Mouse (Mus musculus) kidney, embryonic 14.5 days (tissue): ENCODE data around the gene Gm38392. TPM values are rescaled to one million over a fixed set of nuclear protein-coding genes. Genes with fewer than 3 reads are reported as not detected.
"Not testable (repeated sequence)": the region's sequence is repeated elsewhere in the genome, so short reads cannot be mapped to it uniquely, and the experiment has no call there.

Experiments used
- ATAC-seq: fragments of 200-750 bp; cut with Nextera tagmentation; 2 replicates; pipeline ENCODE4 v1.8.0; 2017; ENCODE audit warnings: moderate number of reproducible peaks, mild to moderate bottlenecking, moderate TSS enrichment, moderate library complexity; ENCODE audit not compliant: low FRiP score, low TSS enrichment
- H3K27ac ChIP-seq: fragments of 300-500 bp; sonication (generic); 2 replicates; pipeline ENCODE4 v1.5.1; 2014; ENCODE audit warnings: low read depth, mild to moderate bottlenecking, low read length, moderate library complexity, mixed read lengths
- H3K27me3 ChIP-seq: fragments of 300-500 bp; sonication (generic); 2 replicates; pipeline ENCODE4 v1.6.1; 2014; ENCODE audit warnings: mild to moderate bottlenecking, low read length; ENCODE audit not compliant: control insufficient read depth, insufficient read depth
- H3K36me3 ChIP-seq: fragments of 300-500 bp; sonication (generic); 2 replicates; pipeline ENCODE4 v1.6.1; 2014; ENCODE audit warnings: low read length, mixed read lengths; ENCODE audit not compliant: control insufficient read depth, insufficient read depth
- H3K4me1 ChIP-seq: fragments of 300-500 bp; sonication (generic); 2 replicates; pipeline ENCODE4 v1.6.1; 2014; ENCODE audit warnings: low read length, mixed read lengths; ENCODE audit not compliant: control insufficient read depth, insufficient read depth
- H3K4me2 ChIP-seq: fragments of 300-500 bp; sonication (generic); replicated peaks from 2 replicates; pipeline ENCODE4 v1.6.1; 2014; ENCODE audit warnings: low read depth, mild to moderate bottlenecking, low read length
- H3K4me3 ChIP-seq: fragments of 300-500 bp; sonication (generic); 2 replicates; pipeline ENCODE4 v1.5.1; 2014; ENCODE audit warnings: mild to moderate bottlenecking, low read length
- H3K9ac ChIP-seq: fragments of 300-500 bp; sonication (generic); 2 replicates; pipeline ENCODE4 v1.6.1; 2014; ENCODE audit warnings: low read depth, mild to moderate bottlenecking, low read length, moderate library complexity
- H3K9me3 ChIP-seq: fragments of 300-500 bp; sonication (generic); 2 replicates; pipeline ENCODE4 v1.6.1; 2016; ENCODE audit warnings: low read length; ENCODE audit not compliant: control insufficient read depth
- WGBS: fragments of 180-500 bp; shearing (Covaris S2); extraction: QIAGEN DNeasy Blood & Tissue Kit; methylation state at CpG from one replicate; pipeline ENCODE4 v1.1.7; 2014; 5-methylcytosine and 5-hydroxymethylcytosine counted together
- polyA plus RNA-seq: library from polyadenylated mRNA; unstranded; fragments of >200 nt; fragmentation: Nextera tagmentation; extraction: Ambion mirVana; gene quantifications from 2 replicates; pipeline ENCODE4 v1.2.1, GENCODE M21; 2014

Gene Gm38392
- polyA plus RNA-seq, 1 experiment from 2014 or later: 0.79 TPM

DNA sequence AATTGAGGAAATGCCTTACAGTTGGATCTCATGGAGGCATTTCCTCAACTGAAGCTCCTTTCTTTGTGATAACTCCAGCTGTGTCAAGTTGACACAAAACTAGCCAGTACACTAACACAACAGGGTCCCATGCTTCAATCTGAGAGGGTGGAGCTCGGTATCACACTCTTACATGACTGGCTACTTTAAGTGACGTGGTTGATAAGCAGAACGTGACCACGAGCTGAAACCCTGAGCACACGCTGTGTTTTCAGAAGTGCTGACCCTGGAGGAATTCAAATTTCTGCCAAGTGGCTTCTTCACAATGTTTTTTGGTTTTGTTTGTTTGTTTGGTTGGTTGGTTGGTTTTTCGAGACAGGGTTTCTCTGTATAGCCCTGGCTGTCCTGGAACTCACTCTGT lies 19.0 kb downstream of the Gm38392 start:
- H3K27me3 ChIP-seq, H3K27ac ChIP-seq, H3K4me1 ChIP-seq, H3K36me3 ChIP-seq, ATAC-seq, H3K4me3 ChIP-seq, H3K9ac ChIP-seq, H3K9me3 ChIP-seq, H3K4me2 ChIP-seq: not testable (repeated sequence)
- WGBS: 80% methylated on average over 6 of the region's 6 CpGs

DNA sequence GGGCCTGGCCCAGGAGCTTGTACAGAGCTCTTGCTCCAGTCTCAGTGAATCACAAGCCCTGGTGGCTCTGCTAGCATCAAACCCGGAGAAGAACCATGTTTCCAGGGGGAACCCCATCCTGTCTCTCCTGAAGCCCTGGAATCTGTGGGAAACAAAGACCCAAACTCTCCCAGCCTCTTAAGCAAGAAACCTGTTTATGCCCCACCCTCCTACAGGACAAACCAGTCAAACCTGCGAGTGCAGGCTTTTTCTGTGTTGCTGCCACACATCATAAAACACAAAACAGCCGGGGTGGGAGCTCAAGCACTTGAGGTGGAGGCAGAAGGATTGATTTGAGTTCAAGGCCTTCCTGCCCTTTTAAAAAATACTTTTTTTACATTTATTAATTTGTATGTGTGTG lies 24.7 kb downstream of the Gm38392 start:
- H3K27ac ChIP-seq: peak overlapping the region; percentile 47; the same call in 1 of the 2 replicates
- no peak overlapping the region for H3K4me3 ChIP-seq
- no peaks in the 10 kb centered on the region for H3K9me3 ChIP-seq
- no peak overlapping the region for H3K4me2 ChIP-seq
- ATAC-seq: no peak
- H3K36me3 ChIP-seq: no peaks in the 10 kb centered on the region
- no peak overlapping the region for H3K9ac ChIP-seq
- H3K4me1 ChIP-seq: no peaks in the 10 kb centered on the region
- no peaks in the 10 kb centered on the region for H3K27me3 ChIP-seq
- WGBS: 59% methylated on average over 3 of the region's 3 CpGs

DNA sequence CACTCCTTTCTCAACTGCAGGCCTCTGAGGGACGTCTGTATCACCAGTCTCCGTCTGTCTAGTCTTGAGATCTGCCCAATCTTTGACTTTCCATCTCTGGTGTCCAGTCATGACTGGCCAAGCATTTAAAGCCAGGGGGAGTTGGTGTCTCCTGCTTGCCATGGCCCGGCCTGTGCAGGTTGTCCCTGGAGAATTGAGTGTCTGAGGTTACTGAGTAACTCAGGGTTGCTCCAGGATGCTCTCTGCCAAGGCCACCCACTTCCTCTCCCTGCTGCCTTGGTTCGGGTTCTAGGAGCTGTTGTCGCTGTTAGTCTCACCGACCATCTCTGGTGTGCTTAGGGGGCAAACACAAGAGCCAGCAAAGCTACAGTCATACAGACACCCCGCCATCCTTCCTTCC lies 30.6 kb downstream of the Gm38392 start:
- WGBS: 37% methylated on average over 7 of the region's 7 CpGs
- no peak overlapping the region for H3K27ac ChIP-seq
- no peaks in the 10 kb centered on the region for H3K9me3 ChIP-seq
- H3K4me1 ChIP-seq: peaks cover 21% of the 10 kb centered on the region; the same call in 1 of the 2 replicates
- H3K4me3 ChIP-seq: no peak overlapping the region
- peaks cover 26% of the 10 kb centered on the region for H3K27me3 ChIP-seq
- no peak overlapping the region for H3K4me2 ChIP-seq
- peak; percentile 18; the same call in 1 of the 2 replicates for ATAC-seq
- H3K36me3 ChIP-seq: no peaks in the 10 kb centered on the region
- no peak overlapping the region for H3K9ac ChIP-seq

DNA sequence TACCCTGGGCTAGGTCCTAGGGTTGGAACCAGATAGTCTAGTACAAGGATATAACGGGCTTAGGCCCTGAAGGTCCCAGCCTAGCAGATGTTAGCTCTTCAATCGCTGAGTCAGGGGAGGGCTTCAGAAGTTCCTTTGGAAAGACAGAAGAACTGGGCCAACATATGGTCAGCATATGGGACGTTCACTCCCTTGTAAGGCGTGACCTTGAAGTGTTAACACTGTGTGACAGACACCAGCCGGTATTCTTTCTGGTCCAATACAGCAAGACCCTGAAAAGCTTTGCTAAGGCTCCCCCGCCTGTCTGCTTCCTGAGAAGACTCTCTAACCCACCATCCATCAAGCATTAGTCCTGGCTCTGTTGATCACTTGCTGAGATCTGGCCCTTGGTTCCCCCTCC lies 31.1 kb downstream of the Gm38392 start:
- Histone ChIP-seq H3K4me2 (no peak overlapping the region), H3K9me3 (no peaks in the 10 kb centered on the region), H3K36me3 (no peaks in the 10 kb centered on the region), H3K27me3 (peaks cover 26% of the 10 kb centered on the region), H3K27ac (no peak overlapping the region), H3K4me3 (no peak overlapping the region), H3K4me1 (peaks cover 21% of the 10 kb centered on the region; the same call in 1 of the 2 replicates), H3K9ac (no peak overlapping the region)
- WGBS: 32% methylated on average over 6 of the region's 6 CpGs
- ATAC-seq: peak; percentile 75

DNA sequence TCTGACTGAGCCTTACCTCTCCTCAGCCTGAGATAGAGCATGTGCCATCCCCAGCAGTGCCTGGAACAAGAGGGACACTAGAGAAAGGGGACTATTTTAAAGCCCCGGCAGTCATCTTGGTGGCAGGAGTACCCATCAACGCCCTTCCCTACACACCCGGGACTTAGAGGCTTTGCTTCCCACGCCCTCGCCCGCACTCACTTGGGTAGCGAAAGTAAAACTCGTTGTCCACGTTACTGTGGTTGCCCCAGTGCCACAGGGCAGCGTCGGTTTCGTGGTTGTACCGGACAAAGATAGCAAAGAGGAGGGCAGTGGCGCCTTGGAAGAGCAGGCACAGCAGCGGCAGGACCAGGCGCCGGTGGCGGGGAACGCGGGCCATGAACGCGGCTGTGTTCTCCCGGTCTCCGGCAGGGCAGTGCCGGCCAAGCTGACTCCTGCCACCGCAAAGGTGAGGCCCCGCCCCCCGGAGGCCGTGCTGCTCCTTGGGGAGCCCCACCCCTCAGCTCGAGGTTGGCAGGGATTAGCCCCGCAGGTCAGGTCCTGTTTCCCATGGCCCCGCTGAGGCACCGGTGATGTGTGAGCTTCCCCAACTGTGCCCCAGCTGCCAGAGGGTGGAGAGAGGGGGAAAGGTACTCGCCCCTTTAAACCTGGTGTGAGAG lies 32.6 kb downstream of the Gm38392 start, which contains the start of gene Rhbg:
Gene Rhbg, minus strand, starts transcription at position 442 of the 659 bp plus-strand sequence.
- Histone ChIP-seq H3K36me3 (no peaks in the 10 kb centered on the region), H3K4me3 (peak within 1 kb of the TSS; percentile 43), H3K4me1 (peaks cover 21% of the 10 kb centered on the region; the same call in 1 of the 2 replicates), H3K4me2 (peak within 1 kb of the TSS; percentile 71), H3K9ac (peak within 1 kb of the TSS; percentile 57; the same call in 1 of the 2 replicates), H3K27me3 (peaks cover 26% of the 10 kb centered on the region), H3K27ac (no peak within 1 kb of the TSS), H3K9me3 (no peaks in the 10 kb centered on the region)
- WGBS: 3% methylated on average over 34 of the region's 34 CpGs
- peak; percentile 38; the same call in 1 of the 2 replicates for ATAC-seq

DNA sequence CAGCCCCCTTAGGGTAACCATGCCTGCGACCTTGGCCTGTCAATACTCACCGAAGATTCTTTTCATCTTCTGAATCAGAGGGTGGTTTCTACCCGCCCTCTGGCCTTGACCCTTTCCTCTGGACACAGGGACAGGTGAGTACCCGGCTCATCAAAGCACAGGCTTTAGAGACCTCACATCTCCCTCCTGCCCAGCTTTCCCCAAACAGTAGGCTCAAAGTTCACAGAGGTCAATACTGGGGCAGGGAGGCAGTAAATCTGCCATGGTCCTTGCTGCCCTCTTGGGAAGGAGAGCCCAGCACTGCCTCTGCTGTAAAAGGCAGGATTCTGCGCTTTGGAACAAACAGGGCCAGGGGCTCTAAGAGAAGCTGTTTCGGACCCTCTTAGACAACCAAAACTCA lies 34.3 kb downstream of the Gm38392 start:
- ATAC-seq: no peak
- H3K9me3 ChIP-seq: no peaks in the 10 kb centered on the region
- 53% methylated on average over 6 of the region's 6 CpGs for WGBS
- no peak overlapping the region for H3K4me2 ChIP-seq
- H3K4me1 ChIP-seq: peaks cover 21% of the 10 kb centered on the region; the same call in 1 of the 2 replicates
- no peak overlapping the region for H3K4me3 ChIP-seq
- no peak overlapping the region for H3K27ac ChIP-seq
- H3K27me3 ChIP-seq: peaks cover 26% of the 10 kb centered on the region
- H3K36me3 ChIP-seq: no peaks in the 10 kb centered on the region
- H3K9ac ChIP-seq: no peak overlapping the region

DNA sequence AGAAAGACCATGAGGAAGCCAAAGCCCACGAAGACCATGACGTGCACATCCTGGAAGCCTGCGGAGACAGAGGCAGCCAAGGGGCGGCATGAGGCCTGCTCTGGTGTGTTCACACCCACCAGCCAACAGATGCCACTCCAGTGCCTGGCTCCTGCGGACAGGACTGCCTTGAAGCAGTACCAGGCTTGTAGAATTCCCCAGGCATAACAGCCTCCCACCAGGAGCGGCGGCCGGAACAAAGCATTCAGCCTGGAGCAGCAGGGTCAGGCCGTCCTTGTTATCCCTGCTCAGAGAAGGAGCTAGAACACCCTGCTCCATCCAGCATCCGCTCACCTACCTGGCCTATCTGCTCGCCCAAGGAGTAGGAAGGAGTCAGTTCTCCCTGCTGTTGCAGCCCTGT lies 38.6 kb downstream of the Gm38392 start:
- H3K9me3 ChIP-seq: no peaks in the 10 kb centered on the region
- H3K27me3 ChIP-seq: peaks cover 20% of the 10 kb centered on the region
- no peak overlapping the region for H3K4me2 ChIP-seq
- H3K4me1 ChIP-seq: no peaks in the 10 kb centered on the region
- whole genome bisulfite sequencing: 74% methylated on average over 11 of the region's 11 CpGs
- ATAC-seq: no peak
- H3K9ac ChIP-seq: no peak overlapping the region
- H3K27ac ChIP-seq: no peak overlapping the region
- H3K36me3 ChIP-seq: no peaks in the 10 kb centered on the region
- H3K4me3 ChIP-seq: no peak overlapping the region

DNA sequence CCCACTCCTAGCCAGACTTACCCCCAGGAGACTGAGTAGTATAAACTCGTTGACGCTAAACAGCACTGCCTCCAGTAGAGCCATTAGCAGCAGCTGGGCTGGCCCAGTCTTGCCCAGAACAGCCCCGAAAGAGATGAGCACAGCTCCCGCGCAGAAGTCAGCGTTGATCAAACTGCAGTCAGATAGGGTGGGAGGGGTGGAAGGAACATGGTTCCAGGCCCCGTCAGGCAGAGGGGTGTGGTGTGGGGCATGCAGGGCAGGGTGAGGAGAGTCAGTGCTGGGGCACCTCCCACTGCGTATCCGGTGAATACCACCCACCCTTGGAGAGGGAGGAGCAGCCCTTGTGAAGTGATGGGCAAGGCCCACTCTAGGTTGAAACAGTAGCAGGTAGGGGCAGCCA lies 39.3 kb downstream of the Gm38392 start:
- ATAC-seq: no peak
- H3K4me1 ChIP-seq: no peaks in the 10 kb centered on the region
- H3K4me2 ChIP-seq: no peak overlapping the region
- peaks cover 20% of the 10 kb centered on the region for H3K27me3 ChIP-seq
- no peak overlapping the region for H3K4me3 ChIP-seq
- H3K36me3 ChIP-seq: no peaks in the 10 kb centered on the region
- H3K27ac ChIP-seq: no peak overlapping the region
- WGBS: 57% methylated on average over 9 of the region's 9 CpGs
- H3K9me3 ChIP-seq: no peaks in the 10 kb centered on the region
- no peak overlapping the region for H3K9ac ChIP-seq

DNA sequence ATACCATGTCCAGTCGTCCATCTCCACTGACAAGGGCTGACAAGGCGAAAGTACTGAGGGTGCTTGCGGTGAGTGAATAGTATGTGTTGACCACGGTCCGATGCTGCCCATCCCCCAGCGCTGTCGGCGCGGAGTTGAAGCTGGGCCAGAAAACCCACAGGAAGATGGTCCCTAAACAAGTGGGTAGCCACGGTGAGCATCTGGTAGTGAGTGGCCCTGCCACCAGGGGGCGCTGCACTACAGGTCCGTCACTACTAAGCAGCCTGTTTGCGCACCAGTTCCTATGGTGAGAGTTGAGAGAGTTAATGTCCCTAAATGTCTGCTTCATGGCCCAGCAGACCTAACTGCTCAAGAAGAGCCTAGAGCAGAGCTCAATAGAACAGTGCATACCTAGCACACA lies 41.2 kb downstream of the Gm38392 start:
- WGBS: 18% methylated on average over 13 of the region's 13 CpGs
- no peak overlapping the region for H3K27ac ChIP-seq
- H3K27me3 ChIP-seq: peaks cover 39% of the 10 kb centered on the region
- 0 out of 2 replicates have a peak, but pooled peaks have one; percentile 13 for ATAC-seq
- H3K9me3 ChIP-seq: no peaks in the 10 kb centered on the region
- no peak overlapping the region for H3K4me3 ChIP-seq
- H3K4me1 ChIP-seq: no peaks in the 10 kb centered on the region
- H3K4me2 ChIP-seq: no peak overlapping the region
- H3K36me3 ChIP-seq: no peaks in the 10 kb centered on the region
- no peak overlapping the region for H3K9ac ChIP-seq
